Mouse (Mus musculus): ENCODE measurements around the gene Cfap299. TPM values are rescaled to one million over a fixed set of nuclear protein-coding genes. Genes with fewer than 3 reads are reported as not detected.

Gene Cfap299
- polyA plus RNA-seq, 1 experiment from 2014 or later = not detected

MicroRNAs encoded within 50 kb of the gene (microRNA counts, 519-probe panel; counts per million panel counts)
- 32.2 counts per million for microRNA mmu-miR-703

Small RNA genes within 50 kb of the gene (microRNA-seq; reads per million reads assigned to microRNA genes)
- gene Mir703 (ENCODE audit: borderline number of aligned reads) = not detected

Other genes with a start within 250 kb of the Cfap299 start
- gene Prdm8, start 162.1 kb upstream of the Cfap299 start, polyA plus RNA-seq (2014; fragmentation: Nextera tagmentation; extraction: Ambion mirVana) = not detected in 2 replicates
- gene Fgf5, start 75.1 kb upstream of the Cfap299 start, polyA plus RNA-seq (2014; fragmentation: Nextera tagmentation; extraction: Ambion mirVana) = 1.4 and 1.8 TPM in 2 replicates
- gene Gm11111, start 223.4 kb downstream of the Cfap299 start, polyA plus RNA-seq (2014; fragmentation: Nextera tagmentation; extraction: Ambion mirVana) = not detected in 2 replicates

Measured in heart, embryonic 11.5 days (tissue).